Mouse (Mus musculus): ENCODE data around the gene Rab11fip5.

Gene Rab11fip5

GRCm38 (mm10) chr6:85346028-85346634 is 28.3 kb downstream of the Rab11fip5 start:
- peak; percentile 84 for DNase-seq

GRCm38 (mm10) chr6:85344929-85345328 is 29.5 kb downstream of the Rab11fip5 start:
- DNase-seq, result no peak

- no peak for DNase-seq
Measured at GRCm38 (mm10) chr6:85343027-85343426, 31.4 kb downstream of the Rab11fip5 start.

GRCm38 (mm10) chr6:85341814-85342501 is 32.5 kb downstream of the Rab11fip5 start:
- DNase-seq, result no peak

- no peak for DNase-seq
Measured at GRCm38 (mm10) chr6:85340184-85340583, 34.2 kb downstream of the Rab11fip5 start.

GRCm38 (mm10) chr6:85339273-85339901 is 35.0 kb downstream of the Rab11fip5 start:
- DNase-seq, result peak; percentile 71

- DNase-seq, result no peak
Measured at GRCm38 (mm10) chr6:85336944-85337343, 37.5 kb downstream of the Rab11fip5 start.

- no peak for DNase-seq
Measured at GRCm38 (mm10) chr6:85335352-85335751, 39.1 kb downstream of the Rab11fip5 start.

- no peak for DNase-seq
Measured at GRCm38 (mm10) chr6:85334851-85335250, 39.6 kb downstream of the Rab11fip5 start.

GRCm38 (mm10) chr6:85334251-85334650 is 40.2 kb downstream of the Rab11fip5 start:
- no peak for DNase-seq

GRCm38 (mm10) chr6:85333732-85334131 is 40.7 kb downstream of the Rab11fip5 start:
- no peak for DNase-seq

GRCm38 (mm10) chr6:85333000-85333669 is 41.3 kb downstream of the Rab11fip5 start, which contains the start of gene Sfxn5:
Sfxn5 (minus strand) TSS chr6:85333422.
- peak; percentile 94 to 96 for DNase-seq

- DNase-seq, result no peak
Measured at GRCm38 (mm10) chr6:85332351-85332999, 42.0 kb downstream of the Rab11fip5 start.

- no peak for DNase-seq
Measured at GRCm38 (mm10) chr6:85331736-85332135, 42.7 kb downstream of the Rab11fip5 start.

- DNase-seq, result no peak
Measured at GRCm38 (mm10) chr6:85331221-85331735, 43.2 kb downstream of the Rab11fip5 start.

- DNase-seq, result no peak
Measured at GRCm38 (mm10) chr6:85329666-85330185, 44.7 kb downstream of the Rab11fip5 start.

GRCm38 (mm10) chr6:85326564-85326963 is 47.9 kb downstream of the Rab11fip5 start:
- no peak for DNase-seq

- peak; percentile 21 to 38 for DNase-seq
Measured at GRCm38 (mm10) chr6:85325109-85325508, 49.3 kb downstream of the Rab11fip5 start.

GRCm38 (mm10) chr6:85320445-85320866 is 54.0 kb downstream of the Rab11fip5 start:
- no peak for DNase-seq

GRCm38 (mm10) chr6:85316211-85316610 is 58.2 kb downstream of the Rab11fip5 start:
- no peak for DNase-seq

GRCm38 (mm10) chr6:85314064-85314798 is 60.2 kb downstream of the Rab11fip5 start:
- no peak for DNase-seq

GRCm38 (mm10) chr6:85307894-85308293 is 66.5 kb downstream of the Rab11fip5 start:
- no peak for DNase-seq
